ENCODE assay signal across 8 mouse cellular contexts in the genomic region with DNA sequence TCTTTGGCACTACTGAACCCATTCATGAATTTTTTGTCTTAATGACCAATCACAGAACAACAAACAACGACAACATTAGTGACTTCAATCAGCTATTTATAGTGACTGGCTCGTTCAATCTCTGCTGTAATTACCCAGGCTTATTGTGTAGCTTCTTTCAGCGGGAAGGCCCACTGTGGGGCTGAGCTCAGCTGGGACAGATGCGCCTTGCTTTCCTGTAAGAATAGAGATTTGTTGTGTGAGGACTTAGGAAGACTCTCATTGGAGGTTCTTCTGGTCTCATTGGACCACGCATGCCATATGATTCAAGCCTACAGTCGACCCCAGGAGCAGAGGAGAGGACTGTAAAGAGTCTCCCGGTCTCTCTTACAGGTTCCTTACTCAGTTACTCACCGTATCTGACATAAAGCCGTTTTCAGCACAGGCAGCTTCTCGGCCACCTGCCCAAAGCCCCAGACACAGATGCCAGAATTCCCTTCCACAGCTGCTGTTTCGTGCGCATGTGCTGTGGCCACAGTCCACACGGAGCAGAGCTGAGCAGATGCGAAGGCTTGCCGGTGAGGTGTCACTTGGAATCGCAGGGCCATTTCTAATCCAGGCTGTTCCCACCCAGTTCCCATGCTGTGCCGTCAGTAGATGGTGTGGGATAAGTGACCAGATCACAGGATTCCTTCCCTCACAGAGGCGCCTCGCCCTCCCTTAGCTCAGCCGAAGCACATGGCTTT.
DNase-seq lines count a peak whose midpoint lies in the region; ATAC-seq and TF ChIP-seq lines count a peak whose summit lies in the region.

No protein-coding gene starts in this region.

- TF ChIP-seq EP300 in heart, postnatal 0 days (IDR thresholded peaks at IDR 0.05; ENCODE audit: low read depth), result no peak
- no peak for TF ChIP-seq EP300 in stomach, postnatal 0 days (optimal IDR thresholded peaks at IDR 0.05)

- H3K36me3 ChIP-seq in hindbrain, embryonic 13.5 days, result no peaks in the 10 kb centered on the region
- no peaks in the 10 kb centered on the region for H3K36me3 ChIP-seq in hindbrain, embryonic 10.5 days
- H3K36me3 ChIP-seq in forebrain, embryonic 13.5 days (ENCODE audit: poor library complexity, severe bottlenecking), result no peaks in the 10 kb centered on the region
- no peaks in the 10 kb centered on the region for H3K36me3 ChIP-seq in heart, postnatal 0 days (replicated peaks; ENCODE audit: control insufficient read depth, insufficient read depth, low read length)
- no peaks in the 10 kb centered on the region for H3K36me3 ChIP-seq in stomach, postnatal 0 days (ENCODE audit: control insufficient read depth, insufficient read depth, low read length)

- no peak overlapping the region for H3K4me3 ChIP-seq in hindbrain, embryonic 13.5 days
- no peak overlapping the region for H3K4me3 ChIP-seq in hindbrain, embryonic 10.5 days
- H3K4me3 ChIP-seq in forebrain, embryonic 13.5 days, result no peak overlapping the region
- H3K4me3 ChIP-seq in heart, postnatal 0 days (ENCODE audit: low read depth, low read length), result no peak overlapping the region
- H3K4me3 ChIP-seq in stomach, postnatal 0 days (ENCODE audit: low read depth, low read length), result no peak overlapping the region

- H3K27ac ChIP-seq in hindbrain, embryonic 13.5 days, result peak overlapping the region; percentile 70
- no peak overlapping the region for H3K27ac ChIP-seq in hindbrain, embryonic 10.5 days
- H3K27ac ChIP-seq in forebrain, embryonic 13.5 days, result 0 out of 2 replicates have a peak overlapping the region, but pooled peaks have one; percentile 15
- peak overlapping the region; percentile 55; the same call in 1 of the 2 replicates for H3K27ac ChIP-seq in heart, postnatal 0 days (ENCODE audit: low read depth)
- H3K27ac ChIP-seq in stomach, postnatal 0 days (replicated peaks), result 0 out of 2 replicates have a peak overlapping the region, but pooled peaks have one; percentile 3

- H3K27me3 ChIP-seq in hindbrain, embryonic 13.5 days, result no peaks in the 10 kb centered on the region
- no peaks in the 10 kb centered on the region for H3K27me3 ChIP-seq in hindbrain, embryonic 10.5 days (ENCODE audit: insufficient read depth, poor library complexity, severe bottlenecking)
- no peaks in the 10 kb centered on the region for H3K27me3 ChIP-seq in forebrain, embryonic 13.5 days
- H3K27me3 ChIP-seq in heart, postnatal 0 days (ENCODE audit: control insufficient read depth, insufficient read depth, low read length), result no peaks in the 10 kb centered on the region
- no peaks in the 10 kb centered on the region for H3K27me3 ChIP-seq in stomach, postnatal 0 days (ENCODE audit: control insufficient read depth, insufficient read depth, low read length)

- ATAC-seq in hindbrain, embryonic 13.5 days (ENCODE audit: low FRiP score), result peak; percentile 73
- ATAC-seq in forebrain, embryonic 13.5 days, result peak; percentile 87
- peak; percentile 86 for ATAC-seq in heart, postnatal 0 days (ENCODE audit: insufficient read depth, low read depth)
- peak; percentile 64 for ATAC-seq in stomach, postnatal 0 days (ENCODE audit: low FRiP score, low TSS enrichment)

- H3K9ac ChIP-seq in hindbrain, embryonic 13.5 days, result no peak overlapping the region; the same call in 1 of the 2 replicates
- H3K9ac ChIP-seq in forebrain, embryonic 13.5 days, result no peak overlapping the region
- no peak overlapping the region for H3K9ac ChIP-seq in heart, postnatal 0 days (replicated peaks; ENCODE audit: low read depth, low read length)
- no peak overlapping the region for H3K9ac ChIP-seq in stomach, postnatal 0 days (ENCODE audit: low read length)

- H3K4me2 ChIP-seq in hindbrain, embryonic 13.5 days, result peak overlapping the region; percentile 15; the same call in 1 of the 2 replicates
- H3K4me2 ChIP-seq in forebrain, embryonic 13.5 days, result no peak overlapping the region
- no peak overlapping the region; the same call in 1 of the 2 replicates for H3K4me2 ChIP-seq in heart, postnatal 0 days (ENCODE audit: low read depth, low read length)
- H3K4me2 ChIP-seq in stomach, postnatal 0 days (replicated peaks; ENCODE audit: low read depth), result no peak overlapping the region

- peaks cover 8% of the 10 kb centered on the region for H3K4me1 ChIP-seq in hindbrain, embryonic 13.5 days (replicated peaks)
- no peaks in the 10 kb centered on the region for H3K4me1 ChIP-seq in hindbrain, embryonic 10.5 days (replicated peaks)
- H3K4me1 ChIP-seq in forebrain, embryonic 13.5 days, result peaks cover 9% of the 10 kb centered on the region
- peaks cover 12% of the 10 kb centered on the region; the same call in 1 of the 2 replicates for H3K4me1 ChIP-seq in heart, postnatal 0 days (ENCODE audit: control insufficient read depth, insufficient read depth)
- H3K4me1 ChIP-seq in stomach, postnatal 0 days (replicated peaks; ENCODE audit: control insufficient read depth, insufficient read depth), result no peaks in the 10 kb centered on the region

- WGBS in hindbrain, embryonic 13.5 days, result 63% methylated on average over 20 of the region's 20 CpGs
- 84% methylated on average over 20 of the region's 20 CpGs for WGBS in hindbrain, embryonic 10.5 days
- WGBS in forebrain, embryonic 13.5 days, result 65% methylated on average over 20 of the region's 20 CpGs
- 49% methylated on average over 20 of the region's 20 CpGs for WGBS in heart, postnatal 0 days
- 58% methylated on average over 20 of the region's 20 CpGs for WGBS in stomach, postnatal 0 days

- H3K9me3 ChIP-seq in hindbrain, embryonic 13.5 days, result no peaks in the 10 kb centered on the region
- H3K9me3 ChIP-seq in hindbrain, embryonic 10.5 days, result 0 out of 2 replicates have a peak, but pooled peaks cover 6% of the 10 kb centered on the region
- no peaks in the 10 kb centered on the region; the same call in 1 of the 2 replicates for H3K9me3 ChIP-seq in forebrain, embryonic 13.5 days (replicated peaks)
- H3K9me3 ChIP-seq in heart, postnatal 0 days (replicated peaks; ENCODE audit: control insufficient read depth, low read length), result no peaks in the 10 kb centered on the region
- H3K9me3 ChIP-seq in stomach, postnatal 0 days (ENCODE audit: control insufficient read depth, low read length), result no peaks in the 10 kb centered on the region

- no peak for DNase-seq in hindbrain, embryonic 10.5 days (ENCODE audit: low spot score)
- DNase-seq in heart, postnatal 0 days (ENCODE audit: low spot score), result peak; percentile 68
- peak; percentile 39 to 64 for DNase-seq in lung, postnatal 4 days
- DNase-seq in stomach, postnatal 0 days (ENCODE audit: low spot score), result peak; percentile 30
- DNase-seq in adipocyte (ENCODE audit: low spot score), result no peak
- no peak for DNase-seq in ovary, postnatal 10 days (ENCODE audit: low spot score)

- TF ChIP-seq CTCF in heart, postnatal 0 days (IDR thresholded peaks at IDR 0.05; ENCODE audit: low read depth), result 0 out of 2 replicates have a peak, but pooled peaks have one; percentile 18
- TF ChIP-seq CTCF in stomach, postnatal 0 days (IDR thresholded peaks at IDR 0.05; ENCODE audit: low read depth), result peak; percentile 46

Comparison
In these comparisons a context has a peak if more than half of its experiments do, and no peak if none do; other contexts are left out.
1. DNase-seq: peak in heart, postnatal 0 days (single experiment), lung, postnatal 4 days (2 of 2) and stomach, postnatal 0 days (single experiment); none in hindbrain, embryonic 10.5 days (single experiment), adipocyte (single experiment) and ovary, postnatal 10 days (single experiment).
2. Peak in every context shown above with its lines, with median percentiles within 50 percentile points of each other: ATAC-seq.